Mouse (Mus musculus) intestine, postnatal 0 days (tissue): ENCODE measurements at regions not wholly inside any gene's neighbourhood (a gene's known extent, or its start where the extent isn't known, plus 50 kb on each side); places are given as distances from the start of the nearest gene placed in this dataset.

Source experiments
- ATAC-seq: fragments of 200-750 bp; cut with Nextera tagmentation; 2 replicates; pipeline ENCODE4 v1.8.0; 2017; ENCODE audit warnings: mild to moderate bottlenecking, moderate TSS enrichment, moderate library complexity
- H3K27ac ChIP-seq: fragments of 300-500 bp; sonication (generic); 2 replicates; pipeline ENCODE4 v1.5.1; 2014; ENCODE audit warnings: mild to moderate bottlenecking, low read depth, low read length, moderate library complexity
- H3K27me3 ChIP-seq: fragments of 300-500 bp; sonication (generic); replicated peaks from 2 replicates; pipeline ENCODE4 v1.6.1; 2014; ENCODE audit warnings: low read length, mixed read lengths; ENCODE audit not compliant: control insufficient read depth, insufficient read depth
- H3K36me3 ChIP-seq: fragments of 300-500 bp; sonication (generic); 2 replicates; pipeline ENCODE4 v1.6.1; 2014; ENCODE audit warnings: mild to moderate bottlenecking, moderate library complexity; ENCODE audit not compliant: control insufficient read depth, insufficient read depth
- H3K4me1 ChIP-seq: fragments of 300-500 bp; sonication (generic); replicated peaks from 2 replicates; pipeline ENCODE4 v1.6.1; 2014; ENCODE audit warnings: antibody characterized with exemption, low read length, mixed read lengths; ENCODE audit not compliant: control insufficient read depth, insufficient read depth
- H3K4me2 ChIP-seq: fragments of 300-500 bp; sonication (generic); replicated peaks from 2 replicates; pipeline ENCODE4 v1.6.1; 2014; ENCODE audit warnings: low read depth, mild to moderate bottlenecking, moderate library complexity
- H3K4me3 ChIP-seq: fragments of 300-500 bp; sonication (generic); 2 replicates; pipeline ENCODE4 v1.5.1; 2014; ENCODE audit warnings: low read depth, low read length
- H3K9ac ChIP-seq: fragments of 300-500 bp; sonication (generic); 2 replicates; pipeline ENCODE4 v1.6.1; 2014; ENCODE audit warnings: mild to moderate bottlenecking, low read depth, low read length
- H3K9me3 ChIP-seq: fragments of 300-500 bp; sonication (generic); 2 replicates; pipeline ENCODE4 v1.6.1; 2016; ENCODE audit warnings: mixed run types; ENCODE audit not compliant: control insufficient read depth
- CTCF ChIP-seq: sonication (generic); IDR thresholded peaks from 2 replicates; pipeline ENCODE4 v1.5.1; 2016; ENCODE audit warnings: low read depth, mild to moderate bottlenecking, control low read depth, antibody characterized with exemption, moderate library complexity
- WGBS: fragments of 180-500 bp; shearing (Covaris S2); extraction: QIAGEN DNeasy Blood & Tissue Kit; methylation state at CpG from one replicate; pipeline ENCODE4 v1.1.7; 2014; 5-methylcytosine and 5-hydroxymethylcytosine counted together

DNA sequence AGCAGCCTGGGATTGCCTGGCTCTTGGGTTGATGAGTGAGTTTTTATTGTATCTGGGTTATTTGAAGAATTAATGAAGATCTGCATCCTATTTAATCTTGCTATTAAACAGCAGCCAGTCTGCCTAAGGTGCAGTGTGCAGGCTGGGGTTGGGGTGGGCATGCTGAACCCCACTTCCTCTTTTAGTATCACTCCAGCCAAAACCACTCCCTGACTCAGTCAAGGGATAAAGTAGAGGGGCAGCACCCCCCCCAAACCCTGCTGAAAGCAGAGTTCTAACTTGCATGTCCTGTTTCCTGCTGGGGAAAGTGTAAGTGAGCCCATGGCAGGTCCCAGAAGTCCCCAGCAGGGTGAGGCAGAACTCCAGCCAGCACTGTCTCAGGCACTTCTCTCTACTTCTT, 292.7 kb upstream of the Rtl1 start:
- no peak overlapping the region for H3K4me3 ChIP-seq
- H3K27me3 ChIP-seq = no peaks in the 10 kb centered on the region
- no peak overlapping the region for H3K9ac ChIP-seq
- no peaks in the 10 kb centered on the region for H3K36me3 ChIP-seq
- TF ChIP-seq CTCF = peak; percentile 32
- H3K27ac ChIP-seq = no peak overlapping the region
- no peaks in the 10 kb centered on the region; the same call in 1 of the 2 replicates for H3K4me1 ChIP-seq
- no peak for ATAC-seq
- no peaks in the 10 kb centered on the region for H3K9me3 ChIP-seq
- H3K4me2 ChIP-seq = no peak overlapping the region

DNA sequence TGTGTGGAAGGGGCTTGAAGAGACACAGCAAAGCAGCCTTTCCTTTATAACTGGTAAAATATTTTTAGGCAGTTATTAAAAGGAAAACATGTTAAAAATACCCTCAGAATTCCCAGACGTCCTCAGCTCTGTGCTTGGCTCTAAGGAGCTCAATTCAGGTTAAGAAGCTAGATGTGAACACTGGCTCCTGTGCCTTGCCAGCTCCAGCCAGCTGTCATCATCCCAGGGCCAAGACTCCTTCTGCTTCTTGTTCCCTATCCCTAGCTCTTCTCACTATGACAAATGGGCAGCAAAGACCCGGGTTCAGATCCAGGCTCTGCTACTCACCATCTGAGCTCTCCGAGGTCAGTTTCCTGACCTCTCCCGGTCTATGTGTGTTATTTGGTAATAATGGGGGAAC, 293.5 kb upstream of the Rtl1 start:
- Histone ChIP-seq H3K4me2 (no peak overlapping the region), H3K9me3 (no peaks in the 10 kb centered on the region), H3K4me3 (no peak overlapping the region), H3K27me3 (no peaks in the 10 kb centered on the region), H3K9ac (no peak overlapping the region), H3K27ac (no peak overlapping the region), H3K4me1 (no peaks in the 10 kb centered on the region; the same call in 1 of the 2 replicates), H3K36me3 (no peaks in the 10 kb centered on the region)
- no peak for ATAC-seq
- no peak for TF ChIP-seq CTCF
- whole genome bisulfite sequencing = 61% methylated on average over 4 of the region's 4 CpGs

GRCm38 (mm10) chr12:109895389-109895788, 295.3 kb upstream of the Rtl1 start:
- WGBS = 30% methylated on average over 7 of the region's 7 CpGs
- H3K9me3 ChIP-seq = no peaks in the 10 kb centered on the region
- H3K27me3 ChIP-seq = no peaks in the 10 kb centered on the region
- TF ChIP-seq CTCF = no peak
- no peak overlapping the region for H3K4me3 ChIP-seq
- ATAC-seq = peak; percentile 85
- H3K36me3 ChIP-seq = no peaks in the 10 kb centered on the region
- no peaks in the 10 kb centered on the region; the same call in 1 of the 2 replicates for H3K4me1 ChIP-seq
- no peak overlapping the region for H3K9ac ChIP-seq
- H3K4me2 ChIP-seq = no peak overlapping the region
- H3K27ac ChIP-seq = no peak overlapping the region

GRCm38 (mm10) chr12:109896397-109896796, 296.3 kb upstream of the Rtl1 start:
- no peak for ATAC-seq
- Histone ChIP-seq H3K36me3 (no peaks in the 10 kb centered on the region), H3K4me2 (no peak overlapping the region), H3K27ac (no peak overlapping the region), H3K4me1 (no peaks in the 10 kb centered on the region; the same call in 1 of the 2 replicates), H3K9ac (no peak overlapping the region), H3K27me3 (no peaks in the 10 kb centered on the region), H3K4me3 (no peak overlapping the region), H3K9me3 (no peaks in the 10 kb centered on the region)
- 88% methylated on average over 9 of the region's 9 CpGs for WGBS
- TF ChIP-seq CTCF = no peak

DNA sequence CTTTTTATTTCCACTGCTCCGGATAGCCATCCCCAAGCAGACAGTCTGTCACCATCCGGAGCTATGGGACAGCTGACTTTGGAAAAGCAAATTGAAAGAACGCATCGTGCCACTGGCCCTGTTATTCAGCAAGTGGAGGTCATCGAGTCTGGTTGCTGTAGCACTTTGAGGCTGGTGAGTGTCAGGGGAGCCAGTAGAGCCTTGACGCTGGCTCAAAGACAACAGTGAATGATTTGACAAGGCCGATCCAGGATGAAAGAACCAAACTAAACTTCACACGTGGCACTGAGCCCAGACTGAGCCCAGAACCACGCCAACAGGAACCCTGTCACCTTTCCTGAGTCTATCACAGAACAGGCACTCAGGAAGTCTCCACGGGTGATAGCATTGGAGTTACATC, 296.8 kb upstream of the Rtl1 start:
- no peaks in the 10 kb centered on the region; the same call in 1 of the 2 replicates for H3K4me1 ChIP-seq
- no peak overlapping the region for H3K4me2 ChIP-seq
- no peak overlapping the region for H3K27ac ChIP-seq
- no peaks in the 10 kb centered on the region for H3K36me3 ChIP-seq
- H3K4me3 ChIP-seq = no peak overlapping the region
- H3K9ac ChIP-seq = no peak overlapping the region
- no peaks in the 10 kb centered on the region for H3K9me3 ChIP-seq
- ATAC-seq = no peak
- H3K27me3 ChIP-seq = no peaks in the 10 kb centered on the region
- TF ChIP-seq CTCF = no peak
- 87% methylated on average over 10 of the region's 10 CpGs for WGBS

- WGBS = 81% methylated on average over 11 of the region's 11 CpGs
- Histone ChIP-seq H3K27ac (no peak overlapping the region), H3K27me3 (no peaks in the 10 kb centered on the region), H3K4me2 (no peak overlapping the region), H3K4me1 (no peaks in the 10 kb centered on the region; the same call in 1 of the 2 replicates), H3K9me3 (no peaks in the 10 kb centered on the region), H3K36me3 (no peaks in the 10 kb centered on the region), H3K4me3 (no peak overlapping the region), H3K9ac (no peak overlapping the region)
- no peak for ATAC-seq
- no peak for TF ChIP-seq CTCF
Measured at GRCm38 (mm10) chr12:109897861-109898385, 297.8 kb upstream of the Rtl1 start.

GRCm38 (mm10) chr12:109899420-109899819, 299.3 kb upstream of the Rtl1 start:
- no peaks in the 10 kb centered on the region for H3K27me3 ChIP-seq
- WGBS = 81% methylated on average over 3 of the region's 3 CpGs
- no peak overlapping the region for H3K4me2 ChIP-seq
- H3K36me3 ChIP-seq = no peaks in the 10 kb centered on the region
- H3K9me3 ChIP-seq = no peaks in the 10 kb centered on the region
- H3K27ac ChIP-seq = no peak overlapping the region
- TF ChIP-seq CTCF = no peak
- no peak overlapping the region for H3K9ac ChIP-seq
- no peaks in the 10 kb centered on the region; the same call in 1 of the 2 replicates for H3K4me1 ChIP-seq
- no peak overlapping the region for H3K4me3 ChIP-seq
- no peak for ATAC-seq
